Mouse (Mus musculus): ENCODE measurements at regions not wholly inside any gene's neighbourhood (a gene's known extent, or its start where the extent isn't known, plus 50 kb on each side); places are given as distances from the start of the nearest gene placed in this dataset.

DNA sequence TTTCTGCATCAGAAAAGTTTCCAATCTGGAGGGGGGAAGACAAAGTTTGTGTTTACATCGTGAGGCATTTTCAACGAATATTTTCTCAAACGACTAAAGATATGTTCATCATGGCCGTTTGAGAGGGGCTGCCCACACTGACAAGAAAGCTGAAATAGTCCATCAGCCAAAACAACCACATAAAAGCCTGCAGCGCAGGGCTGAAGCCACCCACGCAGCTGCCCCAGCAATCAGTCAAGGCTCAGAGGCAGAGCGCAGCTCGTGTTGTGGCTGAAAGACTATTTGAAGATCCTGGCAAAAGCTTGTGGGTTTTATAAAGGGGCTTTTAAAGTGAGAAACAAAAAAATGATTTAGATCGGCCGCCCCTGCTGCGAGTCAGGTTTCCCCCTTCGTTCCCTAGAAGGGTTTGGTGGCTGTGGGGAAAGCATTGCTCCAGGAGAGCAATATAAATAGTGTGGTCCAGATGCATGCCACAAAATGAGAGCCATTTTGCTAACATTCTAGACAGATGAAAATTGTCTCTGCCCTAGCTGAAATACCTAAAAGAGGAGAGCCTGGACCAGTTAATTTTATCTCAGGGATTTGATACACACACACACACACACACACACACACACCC lies 105.0 kb upstream of the Otud4 start:
- TF ChIP-seq POLR2A (IDR thresholded peaks at IDR 0.05; ENCODE audit: insufficient read depth, low read depth, low read length) (no peak), CTCF (IDR thresholded peaks at IDR 0.05; ENCODE audit: insufficient read depth, low read depth, low read length) (no peak)
- Histone ChIP-seq H3K27ac (ENCODE audit: insufficient read depth, low read depth, low read length) (no peak overlapping the region), H3K4me1 (ENCODE audit: control insufficient read depth, insufficient read depth, low read length) (peaks cover 4% of the 10 kb centered on the region; the same call in 1 of the 2 replicates), H3K4me3 (ENCODE audit: insufficient read depth, low read depth, low read length) (no peak overlapping the region)
- 17% methylated on average over 12 of the region's 12 CpGs for WGBS

DNA sequence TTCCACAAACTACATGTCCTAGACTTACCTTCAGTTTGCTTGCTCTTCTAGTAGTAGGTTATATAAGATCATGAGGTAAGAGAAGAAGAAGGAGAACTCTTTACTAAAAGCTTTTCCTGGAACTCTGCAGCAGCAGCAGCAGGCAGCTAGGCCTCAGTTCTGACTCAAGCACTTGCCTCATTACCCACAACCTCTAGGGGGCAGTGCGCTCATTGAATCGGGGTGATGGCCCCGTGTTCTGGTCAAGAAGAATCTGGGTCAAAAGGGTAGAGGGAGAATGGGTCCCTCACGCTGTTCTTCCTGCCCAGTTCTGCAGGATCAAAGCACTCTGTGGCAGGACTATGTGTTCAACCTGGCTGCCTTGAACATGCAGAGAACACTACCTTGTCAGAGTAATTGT lies 109.9 kb upstream of the Otud4 start:
- peaks cover 4% of the 10 kb centered on the region; the same call in 1 of the 2 replicates for H3K4me1 ChIP-seq (ENCODE audit: control insufficient read depth, insufficient read depth, low read length)
- WGBS, result 45% methylated on average over 4 of the region's 4 CpGs
- TF ChIP-seq CTCF (IDR thresholded peaks at IDR 0.05; ENCODE audit: insufficient read depth, low read depth, low read length) (no peak), POLR2A (IDR thresholded peaks at IDR 0.05; ENCODE audit: insufficient read depth, low read depth, low read length) (no peak)
- no peak overlapping the region for H3K27ac ChIP-seq (ENCODE audit: insufficient read depth, low read depth, low read length)
- H3K4me3 ChIP-seq (ENCODE audit: insufficient read depth, low read depth, low read length), result no peak overlapping the region

DNA sequence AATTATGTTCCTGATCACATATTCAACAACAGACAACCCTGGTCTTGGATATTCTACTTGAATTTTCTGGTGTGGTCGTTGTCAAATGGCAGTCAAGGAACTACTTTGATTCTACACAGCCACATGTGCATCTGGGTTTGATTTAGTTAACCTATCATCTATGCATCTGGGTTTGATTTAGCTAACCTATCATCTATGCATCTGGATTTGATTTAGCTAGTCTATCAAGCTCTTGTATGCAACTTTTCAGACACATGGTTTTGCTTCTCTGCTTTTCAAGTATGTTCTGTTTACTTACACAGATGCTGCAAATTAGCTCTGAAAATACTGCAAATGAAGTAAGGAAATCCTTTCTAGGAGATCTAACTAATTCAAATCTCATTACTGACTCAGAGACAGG lies 117.4 kb upstream of the Otud4 start:
- WGBS, result 60% methylated on average over 1 of the region's 1 CpGs
- no peak overlapping the region for H3K27ac ChIP-seq (ENCODE audit: insufficient read depth, low read depth, low read length)
- no peak overlapping the region for H3K4me3 ChIP-seq (ENCODE audit: insufficient read depth, low read depth, low read length)
- TF ChIP-seq CTCF (IDR thresholded peaks at IDR 0.05; ENCODE audit: insufficient read depth, low read depth, low read length) (no peak), POLR2A (IDR thresholded peaks at IDR 0.05; ENCODE audit: insufficient read depth, low read depth, low read length) (no peak)
- H3K4me1 ChIP-seq (ENCODE audit: control insufficient read depth, insufficient read depth, low read length), result no peaks in the 10 kb centered on the region

DNA sequence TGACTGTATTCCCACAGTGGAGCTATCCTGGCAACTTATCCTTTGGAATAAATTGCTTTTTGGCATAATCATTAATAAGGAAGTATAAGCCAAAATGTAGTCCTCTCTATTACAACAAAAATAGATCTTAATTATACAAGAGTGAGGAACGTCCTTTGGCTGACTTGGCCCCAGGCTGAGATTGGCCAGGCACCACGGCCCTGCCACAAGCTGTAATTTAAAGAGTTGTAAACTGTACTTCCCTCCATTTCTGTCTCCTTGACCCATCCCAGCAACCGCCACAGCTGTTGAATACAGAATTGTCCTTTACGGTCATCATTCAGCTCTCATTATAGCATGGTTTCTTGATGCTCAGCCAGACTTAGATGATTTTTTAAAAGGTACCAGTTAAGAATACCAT lies 119.6 kb upstream of the Smad1 start:
- Histone ChIP-seq H3K27ac (ENCODE audit: insufficient read depth, low read depth, low read length) (no peak overlapping the region), H3K4me1 (ENCODE audit: control insufficient read depth, insufficient read depth, low read length) (no peaks in the 10 kb centered on the region), H3K4me3 (ENCODE audit: insufficient read depth, low read depth, low read length) (no peak overlapping the region)
- 58% methylated on average over 4 of the region's 4 CpGs for WGBS
- TF ChIP-seq POLR2A (IDR thresholded peaks at IDR 0.05; ENCODE audit: insufficient read depth, low read depth, low read length) (no peak), CTCF (IDR thresholded peaks at IDR 0.05; ENCODE audit: insufficient read depth, low read depth, low read length) (no peak)

DNA sequence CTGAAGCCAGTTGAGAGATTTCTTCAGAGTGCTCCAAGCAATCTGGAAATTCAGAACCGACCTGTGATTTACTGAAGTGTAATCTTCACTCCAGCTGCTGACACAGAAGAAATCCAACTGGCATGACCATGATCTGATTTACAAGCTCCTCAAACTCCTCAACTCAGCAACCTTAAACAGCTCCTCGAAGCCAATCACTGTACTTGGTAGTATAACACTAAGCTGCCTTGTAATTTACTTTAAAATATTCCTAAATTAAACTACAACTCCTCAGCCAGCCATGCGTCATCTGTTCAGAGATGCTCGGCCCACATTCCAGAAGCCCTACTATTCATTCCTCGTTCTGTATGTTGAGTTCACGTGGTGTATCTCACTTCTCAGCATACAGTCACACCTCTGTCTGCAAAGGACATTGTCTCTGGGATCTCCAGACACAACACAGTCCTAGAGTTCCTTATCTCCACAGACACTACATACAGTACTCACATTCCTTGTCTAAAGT lies 116.0 kb upstream of the Smad1 start:
- Histone ChIP-seq H3K4me1 (ENCODE audit: control insufficient read depth, insufficient read depth, low read length) (no peaks in the 10 kb centered on the region), H3K4me3 (ENCODE audit: insufficient read depth, low read depth, low read length) (no peak overlapping the region), H3K27ac (ENCODE audit: insufficient read depth, low read depth, low read length) (no peak overlapping the region)
- 84% methylated on average over 6 of the region's 6 CpGs for WGBS
- TF ChIP-seq CTCF (IDR thresholded peaks at IDR 0.05; ENCODE audit: insufficient read depth, low read depth, low read length) (no peak), POLR2A (IDR thresholded peaks at IDR 0.05; ENCODE audit: insufficient read depth, low read depth, low read length) (no peak)

DNA sequence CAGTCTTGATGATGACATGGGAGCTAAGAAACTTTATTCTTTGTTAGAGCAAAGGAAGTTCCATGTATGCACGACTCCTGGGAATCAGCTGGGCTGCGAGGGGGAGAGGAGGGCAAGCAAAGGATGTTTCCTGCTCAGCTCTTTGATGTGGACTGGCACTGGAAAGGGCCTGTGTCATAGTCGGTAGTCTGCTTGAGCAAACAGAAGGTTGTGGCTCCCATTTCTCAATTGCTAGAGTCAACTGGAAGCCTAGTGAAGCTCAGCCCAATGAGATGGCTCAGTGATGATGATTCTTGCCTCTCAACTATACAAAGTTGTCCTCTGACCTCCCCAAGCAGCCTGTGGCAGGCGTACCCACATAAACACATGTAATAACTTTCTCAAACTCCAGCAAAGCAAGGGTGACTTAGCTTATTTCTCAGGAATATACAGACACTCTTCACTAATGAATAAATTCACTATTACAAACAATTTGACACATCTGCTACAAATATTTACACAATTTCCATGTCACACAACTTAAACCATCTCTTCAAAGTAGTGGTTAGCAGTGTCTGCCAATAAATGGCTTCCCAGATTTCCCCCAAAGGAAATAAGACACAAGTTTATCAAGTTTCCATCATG lies 115.4 kb upstream of the Smad1 start:
- H3K4me3 ChIP-seq (ENCODE audit: insufficient read depth, low read depth, low read length), result no peak overlapping the region
- WGBS, result 81% methylated on average over 4 of the region's 4 CpGs
- H3K27ac ChIP-seq (ENCODE audit: insufficient read depth, low read depth, low read length), result no peak overlapping the region
- no peaks in the 10 kb centered on the region for H3K4me1 ChIP-seq (ENCODE audit: control insufficient read depth, insufficient read depth, low read length)
- TF ChIP-seq POLR2A (IDR thresholded peaks at IDR 0.05; ENCODE audit: insufficient read depth, low read depth, low read length), result no peak
- no peak for TF ChIP-seq CTCF (IDR thresholded peaks at IDR 0.05; ENCODE audit: insufficient read depth, low read depth, low read length)

DNA sequence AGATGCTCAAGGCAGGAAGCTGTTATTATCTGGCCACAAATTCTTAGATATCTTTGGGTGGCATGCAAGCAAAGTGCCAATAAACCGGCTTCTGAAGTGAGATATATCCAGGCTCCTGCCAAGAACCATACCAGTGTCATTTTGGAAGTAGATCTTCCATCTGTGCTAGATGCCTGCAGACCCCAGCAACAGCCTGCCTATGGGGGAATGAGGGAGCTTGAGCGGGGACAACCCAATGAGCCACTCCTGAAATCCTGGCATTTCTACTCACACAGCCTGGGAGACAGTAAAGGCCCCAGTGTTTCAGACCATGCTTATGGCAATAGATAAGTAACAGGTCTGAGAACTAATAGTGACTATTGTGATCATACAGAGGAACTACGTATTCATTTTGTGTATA lies 109.3 kb upstream of the Smad1 start:
- Histone ChIP-seq H3K4me1 (ENCODE audit: control insufficient read depth, insufficient read depth, low read length) (no peaks in the 10 kb centered on the region), H3K27ac (ENCODE audit: insufficient read depth, low read depth, low read length) (no peak overlapping the region), H3K4me3 (ENCODE audit: insufficient read depth, low read depth, low read length) (no peak overlapping the region)
- no peak for TF ChIP-seq POLR2A (IDR thresholded peaks at IDR 0.05; ENCODE audit: insufficient read depth, low read depth, low read length)
- WGBS, result 91% methylated on average over 3 of the region's 3 CpGs

DNA sequence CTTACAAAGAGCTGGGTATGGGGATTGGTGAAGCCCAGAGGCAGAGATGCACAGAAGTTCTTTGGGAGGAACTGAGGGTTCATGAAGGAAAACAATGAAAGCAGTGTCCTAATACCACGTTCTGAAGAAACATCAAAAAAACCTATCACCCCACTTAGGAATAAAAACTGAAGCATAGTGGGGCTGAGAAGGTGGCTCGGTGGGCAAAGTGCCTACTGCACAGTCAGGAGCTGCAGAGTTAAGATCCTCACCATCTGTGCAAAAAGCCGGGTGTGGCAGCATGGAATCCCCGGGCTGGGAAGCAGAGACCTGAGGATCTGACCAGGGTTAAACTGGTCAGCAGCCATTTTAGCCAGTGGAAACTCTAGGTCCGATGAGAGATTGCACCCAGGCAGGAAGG lies 106.1 kb upstream of the Smad1 start:
- Histone ChIP-seq H3K27ac (ENCODE audit: insufficient read depth, low read depth, low read length) (no peak overlapping the region), H3K4me3 (ENCODE audit: insufficient read depth, low read depth, low read length) (no peak overlapping the region), H3K4me1 (ENCODE audit: control insufficient read depth, insufficient read depth, low read length) (no peaks in the 10 kb centered on the region)
- 72% methylated on average over 5 of the region's 5 CpGs for WGBS
- TF ChIP-seq POLR2A (IDR thresholded peaks at IDR 0.05; ENCODE audit: insufficient read depth, low read depth, low read length), result no peak
- no peak for TF ChIP-seq CTCF (IDR thresholded peaks at IDR 0.05; ENCODE audit: insufficient read depth, low read depth, low read length)

DNA sequence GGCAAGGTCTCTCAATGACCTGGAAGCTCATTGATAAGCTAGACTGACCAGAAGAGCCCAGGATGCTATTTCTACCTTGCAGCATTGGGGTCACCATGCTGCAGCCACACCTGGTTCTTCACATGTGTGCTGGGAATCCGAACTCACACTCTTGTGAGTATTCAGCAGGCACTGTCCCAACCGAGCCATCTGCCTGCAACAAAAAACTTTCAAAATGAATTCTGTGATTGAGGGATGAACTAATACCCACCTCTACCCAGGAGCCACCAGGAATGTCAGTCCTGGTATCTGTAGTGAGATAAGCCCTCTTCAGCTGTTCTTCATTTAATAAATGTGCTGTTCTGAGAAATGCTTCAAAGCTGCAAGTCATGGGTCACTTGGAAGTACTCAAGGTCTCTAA lies 104.6 kb upstream of the Smad1 start:
- Histone ChIP-seq H3K27ac (ENCODE audit: insufficient read depth, low read depth, low read length) (no peak overlapping the region), H3K4me3 (ENCODE audit: insufficient read depth, low read depth, low read length) (no peak overlapping the region), H3K4me1 (ENCODE audit: control insufficient read depth, insufficient read depth, low read length) (no peaks in the 10 kb centered on the region)
- TF ChIP-seq CTCF (IDR thresholded peaks at IDR 0.05; ENCODE audit: insufficient read depth, low read depth, low read length) (no peak), POLR2A (IDR thresholded peaks at IDR 0.05; ENCODE audit: insufficient read depth, low read depth, low read length) (no peak)
- 90% methylated on average over 2 of the region's 2 CpGs for WGBS

Data from olfactory bulb, adult 2 months (tissue).